Mouse (Mus musculus) bone marrow, adult 2 months (tissue): ENCODE data around the gene Lss.

ENCODE experiments used
- CTCF ChIP-seq: fragments of 200-500 bp; IDR thresholded peaks from 2 replicates; pipeline ENCODE4 v1.5.1; 2011; ENCODE audit warnings: low read length, control low read depth; ENCODE audit not compliant: control insufficient read depth, insufficient read depth
- POLR2A ChIP-seq: fragments of 200-500 bp; IDR thresholded peaks from 2 replicates; pipeline ENCODE4 v1.6.1; 2011; ENCODE audit warnings: low read depth, mild to moderate bottlenecking, control low read depth, low read length, borderline replicate concordance; ENCODE audit not compliant: control insufficient read depth

DNA sequence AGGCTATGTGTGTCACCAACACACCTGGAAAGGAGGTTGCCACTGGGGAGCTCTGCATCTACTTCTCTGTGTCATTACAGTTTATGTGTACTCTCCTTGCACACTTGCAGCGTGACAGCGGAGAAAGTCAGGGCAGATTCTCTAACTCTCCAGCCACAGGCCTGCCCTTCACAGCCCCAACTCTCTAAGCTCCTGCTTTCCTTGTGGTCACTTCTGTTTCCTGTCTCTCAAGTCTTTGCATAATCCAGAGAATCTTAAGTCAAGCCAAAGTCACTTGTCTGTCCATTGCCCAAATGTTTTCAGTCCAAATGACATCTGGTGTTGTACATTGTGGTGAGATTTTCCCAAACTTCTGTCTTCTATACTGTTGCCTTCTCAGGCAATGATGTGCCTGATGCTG is 45.1 kb upstream of the Lss start:
- TF ChIP-seq CTCF (no peak), POLR2A (no peak)
